Mouse (Mus musculus) spleen, adult 2 months (tissue): ENCODE data around the gene Ppp1r2.

ENCODE experiments used
- CTCF ChIP-seq: fragments of 200-500 bp; IDR thresholded peaks from 2 replicates; pipeline ENCODE4 v1.5.1; 2011; ENCODE audit warnings: mild to moderate bottlenecking, inconsistent platforms; ENCODE audit not compliant: insufficient read depth, insufficient read length, insufficient replicate concordance; ENCODE audit errors: extremely low read depth
- POLR2A ChIP-seq: fragments of 200-500 bp; IDR thresholded peaks from 2 replicates; pipeline ENCODE4 v1.6.1; 2011; ENCODE audit warnings: low read depth, low read length, inconsistent platforms

DNA sequence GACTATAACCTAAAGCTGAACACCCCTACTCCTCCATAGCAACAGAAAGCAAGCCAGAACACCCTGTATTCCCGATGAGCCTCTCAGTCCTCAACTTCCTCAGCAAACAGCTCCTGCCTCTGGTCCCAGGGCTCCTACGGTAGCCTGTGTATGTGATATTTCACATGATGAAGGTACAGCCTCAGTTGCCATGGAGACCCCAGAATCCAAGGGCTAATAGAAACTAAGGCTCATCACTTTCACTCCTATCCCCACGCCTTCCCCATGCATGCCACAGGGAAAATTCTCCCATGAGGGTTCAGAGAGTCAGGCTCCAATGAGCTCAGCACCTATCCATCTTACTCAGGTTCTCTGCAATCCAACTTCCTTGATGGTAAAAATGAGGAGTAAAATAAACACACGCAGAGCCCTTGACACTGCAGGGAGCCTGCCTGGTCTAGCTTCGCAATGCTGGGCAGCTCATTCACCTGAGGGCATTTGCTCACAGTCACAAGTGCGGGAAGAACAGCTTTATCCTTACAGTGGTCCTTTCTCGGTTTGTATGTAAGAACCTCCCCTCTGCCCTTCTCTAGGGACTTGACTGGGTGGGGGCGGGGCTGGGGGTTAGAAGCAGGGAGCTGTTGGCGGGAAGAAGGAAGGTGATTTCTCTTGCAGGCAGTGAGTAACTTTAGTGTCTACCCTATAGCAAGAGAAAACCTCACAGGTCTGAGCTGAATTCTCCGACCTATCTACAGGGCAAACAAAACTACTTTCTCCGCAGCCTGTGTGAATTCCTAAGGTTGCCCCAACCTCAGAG, 24.3 kb upstream of the Ppp1r2 start:
- TF ChIP-seq CTCF (no peak), POLR2A (no peak)
